Mouse (Mus musculus) urinary bladder, adult 2 months (tissue): Measurements from ENCODE around the gene Tbc1d10a. TPM values are rescaled to one million over a fixed set of nuclear protein-coding genes. Genes with fewer than 3 reads are reported as not detected.

Source experiments
- DNase-seq: peaks from one replicate; pipeline ENCODE4 v3.0.0; 2022; ENCODE audit warnings: low spot score
- polyA plus RNA-seq: library from polyadenylated mRNA; depleted of rRNA; stranded (reverse); fragments of >200 nt; gene quantifications from 2 replicates; pipeline ENCODE4 v1.2.3, GENCODE M21; 2012

Gene Tbc1d10a
- polyA plus RNA-seq, 1 experiment, result 137 TPM

GRCm38 (mm10) chr11:4216248-4217000, 29.8 kb downstream of the Tbc1d10a start:
- DNase-seq, result no peak

GRCm38 (mm10) chr11:4217914-4218629, 31.5 kb downstream of the Tbc1d10a start, which contains the start of gene Castor1:
Castor1 (plus strand) TSS chr11:4218225.
- peak; percentile 78 for DNase-seq

- no peak for DNase-seq
These were observed 32.0 kb downstream of the Tbc1d10a start for GRCm38 (mm10) chr11:4218637-4219036.

- DNase-seq, result no peak
These were observed 32.7 kb downstream of the Tbc1d10a start for GRCm38 (mm10) chr11:4219317-4219751.

- DNase-seq, result no peak
These were observed 33.3 kb downstream of the Tbc1d10a start for GRCm38 (mm10) chr11:4219908-4220307.

GRCm38 (mm10) chr11:4220443-4221400, 34.1 kb downstream of the Tbc1d10a start:
- DNase-seq, result peak; percentile 71

- no peak for DNase-seq
These were observed 35.7 kb downstream of the Tbc1d10a start for GRCm38 (mm10) chr11:4222046-4222950.

GRCm38 (mm10) chr11:4223393-4224188, 37.0 kb downstream of the Tbc1d10a start:
- no peak for DNase-seq

GRCm38 (mm10) chr11:4224223-4224622, 37.6 kb downstream of the Tbc1d10a start:
- no peak for DNase-seq

- no peak for DNase-seq
These were observed 40.2 kb downstream of the Tbc1d10a start for GRCm38 (mm10) chr11:4226569-4227325.

GRCm38 (mm10) chr11:4228463-4228862, 41.9 kb downstream of the Tbc1d10a start:
- no peak for DNase-seq

- no peak for DNase-seq
These were observed 43.3 kb downstream of the Tbc1d10a start for GRCm38 (mm10) chr11:4229841-4230240.

GRCm38 (mm10) chr11:4231435-4231834, 44.8 kb downstream of the Tbc1d10a start:
- DNase-seq, result no peak

- no peak for DNase-seq
These were observed 46.1 kb downstream of the Tbc1d10a start for GRCm38 (mm10) chr11:4232644-4233043.

GRCm38 (mm10) chr11:4235052-4235655, 48.6 kb downstream of the Tbc1d10a start:
- DNase-seq, result no peak

- DNase-seq, result no peak
These were observed 49.3 kb downstream of the Tbc1d10a start, which contains the start of gene Osm for GRCm38 (mm10) chr11:4235665-4236545. Osm (plus strand) TSS chr11:4236420.

GRCm38 (mm10) chr11:4236546-4237067, 50.0 kb downstream of the Tbc1d10a start:
- no peak for DNase-seq
